Mouse (Mus musculus): ENCODE measurements around the gene Serpinb3c. TPM values are rescaled to one million over a fixed set of nuclear protein-coding genes. Genes with fewer than 3 reads are reported as not detected.
A peak's percentile ranks its signal among the peaks of the same experiment; 100 is the strongest.
"Not testable (repeated sequence)": the region's sequence is repeated elsewhere in the genome, so short reads cannot be mapped to it uniquely, and the experiment has no call there.

Gene Serpinb3c
- not detected in 2 replicates for total RNA-seq (2015)
- not detected in 2 replicates for total RNA-seq (2017)

DNA sequence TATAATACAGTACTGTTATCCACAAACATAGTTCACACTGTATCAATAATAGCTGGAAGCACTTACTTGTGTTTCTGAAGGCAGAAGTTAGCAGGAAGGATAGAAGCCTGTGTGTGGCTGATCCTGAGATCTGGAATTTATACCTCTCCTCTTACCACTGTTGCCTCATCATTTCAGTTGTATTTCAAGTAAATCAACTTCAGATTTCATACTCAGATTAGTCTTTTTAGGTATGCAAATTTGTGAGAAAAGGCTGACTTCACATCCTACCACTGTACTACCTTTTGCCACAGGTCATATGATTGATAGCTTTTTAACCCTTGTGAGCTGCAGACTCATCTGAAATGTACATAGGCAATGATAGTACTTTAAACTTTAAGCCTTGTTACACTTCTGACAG lies at the start of gene Serpinb3c, which contains the start of gene Serpinb3b:
Gene Serpinb3c (minus strand): TSS at position 111 of the 400 bp plus-strand sequence.
Gene Serpinb3b (minus strand): TSS at position 101 of the 400 bp plus-strand sequence.
- not testable (repeated sequence) for ATAC-seq (replicated peaks; ENCODE audit: poor library complexity)

- ATAC-seq (replicated peaks; ENCODE audit: poor library complexity) = peak; percentile 91
These were observed 35.0 kb downstream of the Serpinb3c start for GRCm38 (mm10) chr1:107243170-107243569.

Other genes starting within 250 kb of the Serpinb3c start
- not detected in 2 replicates for gene Serpinb3a, start 226.1 kb downstream of the Serpinb3c start, total RNA-seq (2015)
- gene Serpinb3a, start 226.1 kb downstream of the Serpinb3c start, total RNA-seq (2017) = not detected in 2 replicates
- not detected in 2 replicates for gene Serpinb3d, start 194.9 kb downstream of the Serpinb3c start, total RNA-seq (2015)
- gene Serpinb3d, start 194.9 kb downstream of the Serpinb3c start, total RNA-seq (2017) = not detected in 2 replicates
- not detected in 2 replicates for gene Serpinb3b, start within 50 bp of the Serpinb3c start, total RNA-seq (2015)
- gene Serpinb3b, start within 50 bp of the Serpinb3c start, total RNA-seq (2017) = not detected in 2 replicates
- not detected in 2 replicates for gene Serpinb11, start 82.8 kb upstream of the Serpinb3c start, total RNA-seq (2015)
- gene Serpinb11, start 82.8 kb upstream of the Serpinb3c start, total RNA-seq (2017) = not detected in 2 replicates
- not detected in 2 replicates for gene Serpinb7, start 121.3 kb upstream of the Serpinb3c start, total RNA-seq (2015)
- gene Serpinb7, start 121.3 kb upstream of the Serpinb3c start, total RNA-seq (2017) = not detected in 2 replicates
- 0.49 and 0.77 TPM in 2 replicates for gene Serpinb2, start 233.1 kb upstream of the Serpinb3c start, total RNA-seq (2015)
- 2.5 TPM in 1 of 2 replicates, not detected in the other for gene Serpinb2, start 233.1 kb upstream of the Serpinb3c start, total RNA-seq (2017)

Data from megakaryocyte progenitor cell, adult 5-6 weeks (primary cell).